Mouse (Mus musculus): ENCODE results near the gene Wrap73.
A peak's percentile ranks its signal among the peaks of the same experiment; 100 is the strongest.

Gene Wrap73

GRCm38 (mm10) chr4:154142211-154143040 is at the start of gene Wrap73:
Wrap73 (plus strand) TSS chr4:154142372.
- peak; percentile 88 for DNase-seq (ENCODE audit: low spot score)

- peak; percentile 28 for DNase-seq (ENCODE audit: low spot score)
Observed at GRCm38 (mm10) chr4:154093210-154093609, 49.0 kb upstream of the Wrap73 start.

GRCm38 (mm10) chr4:154096111-154096510 is 46.1 kb upstream of the Wrap73 start:
- DNase-seq (ENCODE audit: low spot score): no peak

GRCm38 (mm10) chr4:154099361-154099760 is 42.8 kb upstream of the Wrap73 start:
- no peak for DNase-seq (ENCODE audit: low spot score)

- no peak for DNase-seq (ENCODE audit: low spot score)
Observed at GRCm38 (mm10) chr4:154103386-154103785, 38.8 kb upstream of the Wrap73 start.

- DNase-seq (ENCODE audit: low spot score): no peak
Observed at GRCm38 (mm10) chr4:154103912-154104311, 38.3 kb upstream of the Wrap73 start.

GRCm38 (mm10) chr4:154105381-154106001 is 36.7 kb upstream of the Wrap73 start:
- peak; percentile 49 for DNase-seq (ENCODE audit: low spot score)

GRCm38 (mm10) chr4:154106497-154107061 is 35.6 kb upstream of the Wrap73 start:
- DNase-seq (ENCODE audit: low spot score): no peak

- DNase-seq (ENCODE audit: low spot score): no peak
Observed at GRCm38 (mm10) chr4:154109216-154109849, 32.8 kb upstream of the Wrap73 start.

GRCm38 (mm10) chr4:154109850-154110243 is 32.3 kb upstream of the Wrap73 start:
- no peak for DNase-seq (ENCODE audit: low spot score)

GRCm38 (mm10) chr4:154116421-154116820 is 25.8 kb upstream of the Wrap73 start:
- peak; percentile 19 for DNase-seq (ENCODE audit: low spot score)

- no peak for DNase-seq (ENCODE audit: low spot score)
Observed at GRCm38 (mm10) chr4:154118782-154119181, 23.4 kb upstream of the Wrap73 start.

GRCm38 (mm10) chr4:154119208-154119607 is 23.0 kb upstream of the Wrap73 start:
- no peak for DNase-seq (ENCODE audit: low spot score)

- DNase-seq (ENCODE audit: low spot score): no peak
Observed at GRCm38 (mm10) chr4:154121800-154122199, 20.4 kb upstream of the Wrap73 start.

- DNase-seq (ENCODE audit: low spot score): no peak
Observed at GRCm38 (mm10) chr4:154122374-154122773, 19.8 kb upstream of the Wrap73 start.

GRCm38 (mm10) chr4:154123553-154123952 is 18.6 kb upstream of the Wrap73 start:
- no peak for DNase-seq (ENCODE audit: low spot score)

- DNase-seq (ENCODE audit: low spot score): no peak
Observed at GRCm38 (mm10) chr4:154125202-154125601, 17.0 kb upstream of the Wrap73 start.

GRCm38 (mm10) chr4:154127273-154127672 is 14.9 kb upstream of the Wrap73 start:
- no peak for DNase-seq (ENCODE audit: low spot score)

GRCm38 (mm10) chr4:154129950-154130349 is 12.2 kb upstream of the Wrap73 start:
- no peak for DNase-seq (ENCODE audit: low spot score)

GRCm38 (mm10) chr4:154131894-154132293 is 10.3 kb upstream of the Wrap73 start:
- DNase-seq (ENCODE audit: low spot score): no peak

- no peak for DNase-seq (ENCODE audit: low spot score)
Observed at GRCm38 (mm10) chr4:154134803-154135202, 7.4 kb upstream of the Wrap73 start.

GRCm38 (mm10) chr4:154137139-154137538 is 5.0 kb upstream of the Wrap73 start:
- no peak for DNase-seq (ENCODE audit: low spot score)

Data from ovary, postnatal 36 days (tissue).